Mouse (Mus musculus) lung, postnatal 0 days (tissue): Measurements from ENCODE around the gene Actr2. TPM values are rescaled to one million over a fixed set of nuclear protein-coding genes. Genes with fewer than 3 reads are reported as not detected.
"Not testable (repeated sequence)": the region's sequence is repeated elsewhere in the genome, so short reads cannot be mapped to it uniquely, and the experiment has no call there.

Experiments used
- ATAC-seq: fragments of 200-750 bp; cut with Nextera tagmentation; 2 replicates; pipeline ENCODE4 v1.8.0; 2017; ENCODE audit warnings: moderate library complexity
- DNase-seq: peaks from one replicate; pipeline ENCODE4 v3.0.0-alpha.2; 2016; ENCODE audit warnings: low spot score
- H3K27ac ChIP-seq: fragments of 300-500 bp; sonication (generic); 2 replicates; pipeline ENCODE4 v1.5.1; 2014; ENCODE audit warnings: antibody characterized with exemption, mild to moderate bottlenecking, low read length, mixed read lengths
- H3K27me3 ChIP-seq: fragments of 300-500 bp; sonication (generic); replicated peaks from 2 replicates; pipeline ENCODE4 v1.6.1; 2014; ENCODE audit warnings: low read length, mixed read lengths; ENCODE audit not compliant: insufficient read depth
- H3K36me3 ChIP-seq: fragments of 300-500 bp; sonication (generic); 2 replicates; pipeline ENCODE4 v1.6.1; 2014; ENCODE audit warnings: low read length, mixed read lengths; ENCODE audit not compliant: insufficient read depth
- H3K4me1 ChIP-seq: fragments of 300-500 bp; sonication (generic); 2 replicates; pipeline ENCODE4 v1.6.1; 2014; ENCODE audit warnings: antibody characterized with exemption, low read depth, low read length, mixed read lengths; ENCODE audit not compliant: insufficient read depth
- H3K4me2 ChIP-seq: fragments of 300-500 bp; sonication (generic); replicated peaks from 2 replicates; pipeline ENCODE4 v1.6.1; 2014; ENCODE audit warnings: low read depth, mild to moderate bottlenecking, low read length, moderate library complexity, mixed read lengths
- H3K4me3 ChIP-seq: fragments of 300-500 bp; sonication (generic); 2 replicates; pipeline ENCODE4 v1.5.1; 2014; ENCODE audit warnings: low read depth, low read length
- H3K9ac ChIP-seq: fragments of 300-500 bp; sonication (generic); replicated peaks from 2 replicates; pipeline ENCODE4 v1.6.1; 2014; ENCODE audit warnings: low read depth, mild to moderate bottlenecking
- H3K9me3 ChIP-seq: fragments of 300-500 bp; sonication (generic); 2 replicates; pipeline ENCODE4 v1.6.1; 2016; ENCODE audit warnings: low read length, mixed read lengths
- CTCF ChIP-seq: IDR thresholded peaks from 2 replicates; pipeline ENCODE4 v1.5.1; 2016; ENCODE audit warnings: antibody characterized with exemption, mild to moderate bottlenecking
- EP300 ChIP-seq: IDR thresholded peaks from 2 replicates; pipeline ENCODE4 v1.6.1; 2016; ENCODE audit warnings: antibody characterized with exemption, mild to moderate bottlenecking, control low read depth
- WGBS: fragments of 180-500 bp; shearing (Covaris S2); extraction: QIAGEN DNeasy Blood & Tissue Kit; methylation state at CpG from one replicate; pipeline ENCODE4 v1.1.7; 2014; 5-methylcytosine and 5-hydroxymethylcytosine counted together
- polyA plus RNA-seq: library from polyadenylated mRNA; unstranded; fragments of >200 nt; fragmentation: Nextera tagmentation; extraction: Ambion mirVana; gene quantifications from 2 replicates; pipeline ENCODE4 v1.2.1, GENCODE M21; 2015

Actr2 gene
- polyA plus RNA-seq, 1 experiment from 2014 or later = 93.1 TPM

GRCm38 (mm10) chr11:20072174-20072573 lies 40.5 kb downstream of the Actr2 start:
- no peaks in the 10 kb centered on the region for H3K4me1 ChIP-seq
- no peak overlapping the region for H3K4me3 ChIP-seq
- 67% methylated on average over 3 of the region's 3 CpGs for WGBS
- ATAC-seq (no peak), DNase-seq (peak; percentile 76)
- H3K27me3 ChIP-seq = no peaks in the 10 kb centered on the region
- peaks cover 20% of the 10 kb centered on the region for H3K36me3 ChIP-seq
- no peak overlapping the region for H3K9ac ChIP-seq
- TF ChIP-seq CTCF (peak; percentile 72), EP300 (no peak)
- H3K4me2 ChIP-seq = no peak overlapping the region
- H3K27ac ChIP-seq = no peak overlapping the region
- H3K9me3 ChIP-seq = no peaks in the 10 kb centered on the region

GRCm38 (mm10) chr11:20068346-20069004 lies 44.2 kb downstream of the Actr2 start:
- ATAC-seq = no peak
- H3K9me3 ChIP-seq = no peaks in the 10 kb centered on the region

GRCm38 (mm10) chr11:20067521-20067920 lies 45.2 kb downstream of the Actr2 start:
- no peak overlapping the region for H3K27ac ChIP-seq
- H3K4me3 ChIP-seq = no peak overlapping the region
- DNase-seq (peak; percentile 32), ATAC-seq (no peak)
- H3K4me2 ChIP-seq = no peak overlapping the region
- TF ChIP-seq EP300 (no peak), CTCF (peak; percentile 55)
- no peaks in the 10 kb centered on the region for H3K9me3 ChIP-seq
- no peaks in the 10 kb centered on the region for H3K27me3 ChIP-seq
- no peak overlapping the region for H3K9ac ChIP-seq
- no peaks in the 10 kb centered on the region for H3K4me1 ChIP-seq
- 31% methylated on average over 1 of the region's 1 CpGs for WGBS
- H3K36me3 ChIP-seq = peaks cover 19% of the 10 kb centered on the region

More at GRCm38 (mm10) chr11:20068346-20069004, 44.2 kb downstream of the Actr2 start:
- Histone ChIP-seq H3K36me3 (peaks cover 19% of the 10 kb centered on the region), H3K4me2 (no peak overlapping the region), H3K4me3 (no peak overlapping the region), H3K27me3 (no peaks in the 10 kb centered on the region), H3K4me1 (no peaks in the 10 kb centered on the region), H3K9ac (no peak overlapping the region), H3K27ac (no peak overlapping the region)
- TF ChIP-seq EP300 (no peak), CTCF (no peak)
- no peak for DNase-seq
- 91% methylated on average over 6 of the region's 6 CpGs for WGBS

GRCm38 (mm10) chr11:20066106-20066505 lies 46.6 kb downstream of the Actr2 start:
- no peak overlapping the region for H3K9ac ChIP-seq
- no peak overlapping the region for H3K27ac ChIP-seq
- no peak overlapping the region for H3K4me2 ChIP-seq
- no peaks in the 10 kb centered on the region for H3K4me1 ChIP-seq
- no peak for ATAC-seq
- TF ChIP-seq CTCF = no peak
- TF ChIP-seq EP300 = no peak
- H3K36me3 ChIP-seq = peaks cover 18% of the 10 kb centered on the region
- H3K9me3 ChIP-seq = no peaks in the 10 kb centered on the region
- DNase-seq = no peak
- 93% methylated on average over 1 of the region's 1 CpGs for WGBS
- no peaks in the 10 kb centered on the region for H3K27me3 ChIP-seq
- no peak overlapping the region for H3K4me3 ChIP-seq

- WGBS = 91% methylated on average over 2 of the region's 2 CpGs
- Histone ChIP-seq H3K4me1 (no peaks in the 10 kb centered on the region), H3K27me3 (no peaks in the 10 kb centered on the region), H3K9ac (no peak overlapping the region), H3K4me2 (no peak overlapping the region), H3K4me3 (no peak overlapping the region), H3K27ac (no peak overlapping the region), H3K9me3 (no peaks in the 10 kb centered on the region), H3K36me3 (peaks cover 18% of the 10 kb centered on the region)
- ATAC-seq (no peak), DNase-seq (no peak)
- TF ChIP-seq EP300 (no peak), CTCF (no peak)
These were observed 47.8 kb downstream of the Actr2 start for GRCm38 (mm10) chr11:20064926-20065325.

GRCm38 (mm10) chr11:20064086-20064485 lies 48.6 kb downstream of the Actr2 start:
- H3K27me3 ChIP-seq, ATAC-seq, H3K4me2 ChIP-seq, H3K27ac ChIP-seq, DNase-seq, H3K4me1 ChIP-seq, H3K9me3 ChIP-seq, H3K4me3 ChIP-seq, H3K9ac ChIP-seq: not testable (repeated sequence)
- 65% methylated on average over 2 of the region's 2 CpGs for WGBS
- peaks cover 20% of the 10 kb centered on the region for H3K36me3 ChIP-seq

- WGBS = 89% methylated on average over 9 of the region's 9 CpGs
- not testable (repeated sequence) for ATAC-seq, H3K27ac ChIP-seq, H3K4me2 ChIP-seq, H3K4me3 ChIP-seq, H3K27me3 ChIP-seq, DNase-seq, H3K4me1 ChIP-seq, H3K9ac ChIP-seq, H3K9me3 ChIP-seq
- H3K36me3 ChIP-seq = peaks cover 25% of the 10 kb centered on the region; the same call in 1 of the 2 replicates
These were observed 49.9 kb downstream of the Actr2 start for GRCm38 (mm10) chr11:20062801-20063200.
